Mouse (Mus musculus): ENCODE measurements around the gene Mgst2.

DNA sequence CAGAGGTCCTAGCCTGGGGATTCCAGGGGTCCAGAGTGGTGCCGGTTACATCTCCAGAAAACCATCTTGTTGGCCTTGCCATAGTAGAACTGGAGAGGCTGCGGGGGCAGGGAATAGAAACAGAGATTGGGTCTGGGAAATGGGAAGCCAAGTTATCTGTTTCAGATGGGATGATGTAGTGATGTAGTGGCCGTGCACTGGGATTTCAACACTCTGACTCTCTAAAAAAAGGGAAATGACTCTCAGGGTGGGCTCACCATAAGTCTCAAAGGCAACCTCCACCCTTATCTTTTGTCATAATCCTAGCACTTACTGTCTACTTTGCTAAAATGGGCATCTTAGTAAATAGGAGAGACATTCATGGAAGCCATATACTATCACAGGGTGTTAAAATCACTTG is 37.8 kb downstream of the Mgst2 start:
- TF ChIP-seq CTCF (IDR thresholded peaks at IDR 0.05; ENCODE audit: low read depth): no peak
- no peak for TF ChIP-seq EP300 (IDR thresholded peaks at IDR 0.05; ENCODE audit: low read depth)

All from liver, embryonic 14.5 days (tissue).